Mouse (Mus musculus) kidney, adult 9 months (tissue): ENCODE results near the gene Pde3b.
"Not testable (repeated sequence)": the region's sequence is repeated elsewhere in the genome, so short reads cannot be mapped to it uniquely, and the experiment has no call there.

Experiments used
- DNase-seq: peaks from one replicate; pipeline ENCODE4 v3.0.0; 2022

Pde3b gene

DNA sequence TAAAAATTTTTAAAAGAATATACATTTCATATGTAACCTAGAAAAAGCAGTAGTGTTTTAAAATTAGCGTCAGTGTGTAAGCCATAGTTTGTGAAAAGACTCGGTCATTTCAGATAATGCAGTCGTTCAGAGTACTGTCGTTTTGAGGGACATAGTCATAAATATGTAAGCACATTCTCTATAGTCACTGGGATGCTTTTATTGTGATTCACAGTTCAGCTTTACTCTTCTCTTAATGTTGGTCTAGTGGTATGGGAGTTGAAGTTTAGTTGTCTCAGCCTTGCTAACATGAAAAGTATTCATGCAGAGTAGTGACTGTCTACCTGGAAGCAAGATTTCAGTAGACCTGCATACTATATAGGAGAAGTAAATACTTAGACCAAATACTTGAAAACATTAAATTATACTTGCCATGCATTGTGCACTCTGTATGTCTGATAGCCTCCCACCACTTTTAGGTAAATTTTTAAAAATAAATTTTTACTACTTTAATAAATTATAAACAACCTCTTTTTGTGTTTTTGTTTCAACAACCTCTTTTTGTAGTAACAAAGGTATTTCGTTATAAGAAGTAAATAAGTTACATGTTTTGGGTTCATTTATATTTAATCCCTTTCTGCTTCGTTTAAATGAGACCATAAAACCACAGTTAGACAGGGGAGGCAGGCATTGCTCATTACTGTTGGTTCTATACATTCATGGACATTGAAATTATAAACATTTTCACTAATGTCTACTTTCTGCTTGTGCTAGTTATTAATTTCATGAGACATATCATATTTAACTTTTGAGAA lies 65.3 kb downstream of the Pde3b start:
- DNase-seq: no peak

DNA sequence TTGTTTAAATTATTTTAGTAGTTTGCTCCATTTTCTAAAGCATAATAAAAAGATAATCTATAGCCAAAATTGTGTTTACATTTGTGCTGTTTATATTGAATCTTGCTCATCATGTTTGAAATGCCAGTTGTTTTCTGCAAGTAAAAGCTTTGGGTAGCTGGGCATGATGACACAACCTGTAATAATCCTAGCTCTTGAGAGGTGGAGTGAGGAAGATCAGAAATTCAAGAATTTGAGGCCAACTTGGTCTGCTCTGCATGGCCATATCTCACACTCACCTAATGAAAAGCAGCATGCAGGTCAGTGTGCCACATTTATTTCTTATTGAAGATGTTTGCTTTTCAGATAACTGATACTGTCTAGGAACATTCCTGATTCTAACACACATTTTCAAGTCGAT lies 65.9 kb downstream of the Pde3b start:
- DNase-seq: no peak

- DNase-seq: no peak
These were observed 66.4 kb downstream of the Pde3b start for GRCm38 (mm10) chr7:114481429-114481931.

DNA sequence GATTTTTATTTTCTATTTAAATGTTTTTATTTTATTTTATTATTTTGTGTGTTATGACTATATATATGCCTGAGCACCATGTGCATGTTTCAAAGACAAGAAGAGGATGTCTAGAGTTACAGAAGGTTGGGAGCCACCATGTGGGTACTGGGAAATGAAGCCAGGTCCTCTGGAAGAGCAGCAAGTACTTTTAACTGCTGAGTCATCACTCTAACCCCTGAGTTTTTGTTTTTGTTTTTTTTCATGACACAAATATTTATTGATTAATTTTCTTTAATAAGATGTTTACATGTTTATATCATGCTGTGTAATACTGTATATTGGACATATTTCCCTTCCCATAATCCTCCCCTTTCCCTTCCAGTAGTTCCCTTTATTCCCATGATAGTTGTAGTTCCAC lies 77.5 kb downstream of the Pde3b start:
- no peak for DNase-seq

- DNase-seq: peak; percentile 7
These were observed 79.0 kb downstream of the Pde3b start for GRCm38 (mm10) chr7:114494033-114494432.

DNA sequence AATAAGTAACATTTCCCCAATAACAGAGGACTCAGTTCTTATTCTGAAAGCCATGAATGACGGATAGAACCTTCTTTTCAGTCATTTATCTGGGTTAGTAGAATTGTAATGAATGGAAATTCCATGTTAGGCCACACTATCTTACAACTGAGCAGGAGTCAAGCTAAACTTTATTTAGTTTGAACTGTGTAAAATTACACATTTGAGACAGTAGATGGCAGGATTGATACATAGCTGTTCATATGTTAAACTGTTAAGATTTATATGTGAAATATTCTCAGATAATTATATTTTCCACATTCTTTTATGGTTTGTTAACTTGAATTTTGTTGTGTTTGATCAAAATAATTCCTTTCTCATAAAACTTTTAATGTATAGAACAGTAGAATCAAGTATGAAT lies 84.2 kb downstream of the Pde3b start:
- DNase-seq: no peak

GRCm38 (mm10) chr7:114508879-114509278 lies 93.8 kb downstream of the Pde3b start:
- DNase-seq: no peak

DNA sequence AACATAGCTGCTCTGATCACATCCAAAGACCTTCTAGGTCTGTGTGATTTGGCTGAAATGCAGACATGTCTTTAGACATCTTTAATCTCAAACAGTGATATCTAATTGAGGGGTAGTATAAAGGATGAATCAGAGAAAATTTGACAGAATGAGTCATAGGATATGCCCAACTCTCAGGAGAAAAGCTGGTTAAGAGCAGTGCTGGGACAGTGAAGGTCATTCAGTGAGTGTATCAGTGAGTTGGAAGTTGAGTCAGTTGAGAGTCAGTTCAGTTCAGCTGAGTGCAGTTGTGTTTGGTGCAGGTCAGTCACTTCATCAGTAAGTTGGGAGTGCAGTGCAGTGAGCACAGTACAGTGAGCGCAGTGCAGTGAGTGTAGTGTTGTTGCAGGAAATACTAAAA lies 105.0 kb downstream of the Pde3b start:
- DNase-seq: no peak

DNA sequence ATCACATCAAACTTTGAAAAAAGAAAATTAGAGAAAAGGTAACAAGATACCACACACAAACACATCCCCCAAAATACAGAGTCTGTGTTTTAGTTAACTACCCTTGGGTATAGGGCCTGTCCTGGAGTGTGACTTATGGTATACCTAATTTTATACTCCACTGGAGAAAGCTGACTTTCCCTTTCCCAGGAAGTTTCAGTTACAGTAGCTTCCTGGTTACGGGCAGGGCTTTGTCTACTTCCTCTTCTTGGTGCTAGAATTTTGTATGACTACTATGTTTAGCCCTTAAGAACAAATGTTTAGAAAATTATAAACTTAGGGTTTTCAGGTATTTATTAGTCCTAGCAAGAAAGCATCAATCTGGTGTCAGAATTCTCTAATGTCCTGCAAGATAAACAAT lies 111.2 kb downstream of the Pde3b start:
- DNase-seq: no peak

- DNase-seq: no peak
These were observed 121.1 kb downstream of the Pde3b start for GRCm38 (mm10) chr7:114536179-114536578.

DNA sequence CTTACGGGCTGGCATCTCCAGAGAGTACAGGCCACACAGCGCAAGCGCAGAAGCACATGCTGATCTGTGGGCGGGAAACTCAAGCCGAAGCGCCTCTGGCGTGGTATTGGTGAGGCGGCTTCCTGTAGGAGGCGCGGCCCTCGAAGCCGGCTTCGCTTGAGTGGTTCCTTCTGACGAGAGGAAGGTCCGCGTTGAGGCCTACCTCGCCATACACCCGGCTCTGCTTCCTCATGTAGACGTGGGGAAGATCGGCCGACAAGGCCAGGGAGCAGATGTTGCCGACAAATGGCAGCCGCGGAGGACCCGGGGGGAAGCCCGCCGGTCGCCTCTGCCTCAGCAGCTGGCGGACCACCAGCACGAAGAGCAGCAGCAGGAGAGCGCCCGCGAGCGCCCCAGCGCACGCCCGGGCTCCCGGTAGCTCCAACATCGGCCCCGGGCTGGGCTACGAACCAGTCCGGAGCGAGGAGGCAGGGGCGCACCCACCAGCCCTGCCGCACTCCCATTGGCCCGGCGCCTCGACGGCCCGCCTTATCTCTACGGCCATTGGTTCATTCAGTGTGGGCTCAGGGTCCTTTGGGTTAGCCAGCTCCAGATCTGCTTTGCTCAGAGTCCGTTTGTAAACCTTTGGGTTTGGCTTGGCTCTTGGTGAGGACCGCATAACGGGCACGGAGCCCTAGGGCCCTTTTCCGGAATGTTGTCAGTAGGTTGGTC lies 147.6 kb downstream of the Pde3b start, which contains the start of gene Cyp2r1:
Gene Cyp2r1 (minus strand): TSS at position 442 of the 711 bp plus-strand sequence.
- peak; percentile 87 for DNase-seq

- not testable (repeated sequence) for DNase-seq
These were observed 158.8 kb downstream of the Pde3b start for GRCm38 (mm10) chr7:114573866-114574265.

DNA sequence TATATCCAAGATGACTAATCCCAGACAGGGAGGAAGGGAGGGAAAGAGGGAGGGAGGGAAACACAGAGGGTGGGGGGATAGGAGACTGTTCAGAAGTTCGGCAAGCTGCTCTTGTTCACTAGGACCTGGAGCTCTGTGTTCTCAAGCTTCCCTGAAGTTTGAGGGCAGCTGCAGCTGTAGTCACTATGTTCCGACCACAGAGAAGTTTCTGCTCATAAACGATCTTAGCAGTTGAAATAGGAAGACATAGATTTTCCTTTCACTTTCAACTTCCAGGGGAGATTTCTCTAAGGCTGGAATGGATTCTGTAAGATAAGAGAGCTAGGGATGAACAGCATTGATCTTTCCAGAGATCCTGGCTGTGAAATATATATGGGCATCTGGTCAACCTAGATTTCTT lies 161.8 kb downstream of the Pde3b start:
- no peak for DNase-seq

- DNase-seq: no peak
These were observed 162.6 kb downstream of the Pde3b start for GRCm38 (mm10) chr7:114577665-114578064.

GRCm38 (mm10) chr7:114580426-114580825 lies 165.3 kb downstream of the Pde3b start:
- DNase-seq: peak; percentile 76

DNA sequence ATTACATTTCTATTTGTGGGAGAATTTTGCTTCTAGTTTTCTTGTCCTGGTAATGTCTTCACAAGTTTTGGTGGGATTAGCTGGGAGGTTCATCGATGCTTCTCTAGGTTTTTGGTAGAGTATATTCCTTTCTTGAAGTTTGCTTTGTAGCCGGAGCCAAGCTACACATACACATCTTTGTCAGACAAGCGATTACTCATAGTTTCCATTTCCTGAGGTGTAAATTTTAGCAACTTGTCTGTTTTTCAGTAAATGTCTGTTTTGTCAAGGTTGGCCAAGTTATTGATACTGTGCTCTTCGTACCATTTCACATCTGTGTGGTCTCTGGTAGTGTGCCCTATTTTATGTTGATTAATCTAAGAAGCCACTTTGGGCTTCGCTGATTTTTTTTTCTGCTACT lies 166.1 kb downstream of the Pde3b start:
- no peak for DNase-seq

- DNase-seq: peak; percentile 61
These were observed 167.4 kb downstream of the Pde3b start for GRCm38 (mm10) chr7:114582441-114582840.
